Mouse (Mus musculus) neural tube, embryonic 11.5 days (tissue): Measurements from ENCODE around the gene Tbk1. TPM values are rescaled to one million over a fixed set of nuclear protein-coding genes. Genes with fewer than 3 reads are reported as not detected.
A peak's percentile ranks its signal among the peaks of the same experiment; 100 is the strongest.

Experiments
- ATAC-seq: fragments of 200-750 bp; cut with Nextera tagmentation; 2 replicates; pipeline ENCODE4 v1.8.0; 2017; ENCODE audit warnings: moderate number of reproducible peaks, mild to moderate bottlenecking, moderate TSS enrichment, moderate library complexity; ENCODE audit not compliant: insufficient read depth, low FRiP score, low TSS enrichment
- DNase-seq: peaks from one replicate; pipeline ENCODE4 v3.0.0-alpha.2; 2015; ENCODE audit warnings: low spot score
- H3K27ac ChIP-seq: fragments of 300-500 bp; sonication (generic); 2 replicates; pipeline ENCODE4 v1.5.1; 2014; ENCODE audit warnings: low read depth, mild to moderate bottlenecking, low read length
- H3K27me3 ChIP-seq: fragments of 300-500 bp; sonication (generic); 2 replicates; pipeline ENCODE4 v1.6.1; 2014; ENCODE audit warnings: mild to moderate bottlenecking, low read length, mixed read lengths; ENCODE audit not compliant: control insufficient read depth, insufficient read depth
- H3K36me3 ChIP-seq: fragments of 300-500 bp; sonication (generic); 2 replicates; pipeline ENCODE4 v1.6.1; 2014; ENCODE audit warnings: mild to moderate bottlenecking, low read length, moderate library complexity, mixed read lengths; ENCODE audit not compliant: control insufficient read depth, insufficient read depth
- H3K4me1 ChIP-seq: fragments of 300-500 bp; sonication (generic); 2 replicates; pipeline ENCODE4 v1.6.1; 2014; ENCODE audit warnings: low read length, mixed read lengths; ENCODE audit not compliant: control insufficient read depth, insufficient read depth
- H3K4me2 ChIP-seq: fragments of 300-500 bp; sonication (generic); 2 replicates; pipeline ENCODE4 v1.6.1; 2014; ENCODE audit warnings: low read depth, mild to moderate bottlenecking, moderate library complexity
- H3K4me3 ChIP-seq: fragments of 300-500 bp; sonication (generic); 2 replicates; pipeline ENCODE4 v1.5.1; 2014; ENCODE audit warnings: low read depth, low read length
- H3K9ac ChIP-seq: fragments of 300-500 bp; sonication (generic); 2 replicates; pipeline ENCODE4 v1.6.1; 2014; ENCODE audit warnings: mild to moderate bottlenecking, low read length
- H3K9me3 ChIP-seq: fragments of 300-500 bp; sonication (generic); 2 replicates; pipeline ENCODE4 v1.6.1; 2016; ENCODE audit warnings: low read length; ENCODE audit not compliant: control insufficient read depth
- WGBS: fragments of 180-500 bp; shearing (Covaris S2); extraction: QIAGEN DNeasy Blood & Tissue Kit; methylation state at CpG from one replicate; pipeline ENCODE4 v1.1.7; 2014; 5-methylcytosine and 5-hydroxymethylcytosine counted together
- polyA plus RNA-seq: library from polyadenylated mRNA; unstranded; fragments of >200 nt; fragmentation: Nextera tagmentation; extraction: Ambion mirVana; gene quantifications from 2 replicates; pipeline ENCODE4 v1.2.1, GENCODE M21; 2014

Gene Tbk1
- polyA plus RNA-seq, 1 experiment from 2014 or later = 32.4 TPM

DNA sequence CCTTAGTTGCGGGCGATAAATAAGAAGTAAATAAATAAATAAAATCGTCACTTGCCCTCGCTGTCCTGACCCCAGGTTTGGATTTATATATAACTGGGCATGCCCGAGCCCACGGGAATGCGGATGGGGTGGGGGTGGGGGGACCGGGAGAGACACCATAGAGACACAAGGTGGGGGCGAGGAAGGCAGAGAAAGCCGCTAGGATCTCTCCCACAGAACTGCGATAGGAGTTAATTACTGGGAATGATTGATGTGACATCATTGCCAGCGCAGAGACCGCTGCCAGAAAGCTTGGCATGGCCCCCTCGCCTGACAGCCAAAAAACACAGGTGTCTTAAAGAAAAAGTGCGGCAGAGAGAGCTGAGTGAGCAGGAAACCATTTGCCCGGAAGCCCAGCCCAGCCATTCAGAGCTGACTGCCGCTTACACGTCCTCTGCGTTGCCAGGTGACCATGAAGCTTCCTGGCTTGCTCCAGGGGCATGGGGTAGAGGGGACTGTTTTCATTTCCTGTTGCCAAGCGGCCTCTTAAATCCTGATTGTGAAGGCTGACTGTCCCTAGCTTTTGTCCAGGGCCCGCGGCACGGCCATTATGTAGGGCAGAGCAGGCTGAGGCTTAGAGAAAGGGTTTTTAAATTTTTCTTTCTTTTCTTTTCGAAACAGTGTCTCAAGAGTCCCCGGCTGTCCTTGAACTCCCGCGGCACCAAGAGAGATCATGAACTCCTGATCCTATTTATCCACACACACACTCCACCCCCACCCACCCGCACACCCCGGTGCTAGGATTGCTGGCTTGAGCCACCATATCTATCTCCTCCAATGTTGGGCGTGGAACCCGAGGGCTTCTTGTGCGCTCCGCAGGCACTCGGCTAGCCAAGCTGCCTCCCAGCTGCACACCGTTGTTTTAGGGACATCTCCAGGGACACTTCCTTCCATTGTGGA, 81.3 kb downstream of the Tbk1 start:
- 0 out of 2 replicates have a peak, but pooled peaks cover 9% of the 10 kb centered on the region for H3K4me1 ChIP-seq
- DNase-seq = peak; percentile 71
- no peaks in the 10 kb centered on the region for H3K27me3 ChIP-seq
- peak overlapping the region; percentile 30; the same call in 1 of the 2 replicates for H3K9ac ChIP-seq
- peak overlapping the region; percentile 56; the same call in 1 of the 2 replicates for H3K27ac ChIP-seq
- 24% methylated on average over 35 of the region's 35 CpGs for WGBS
- H3K36me3 ChIP-seq = no peaks in the 10 kb centered on the region
- peak; percentile 48; the same call in 1 of the 2 replicates for ATAC-seq
- peak overlapping the region; percentile 37 for H3K4me2 ChIP-seq
- H3K9me3 ChIP-seq = no peaks in the 10 kb centered on the region
- H3K4me3 ChIP-seq = peak overlapping the region; percentile 14

DNA sequence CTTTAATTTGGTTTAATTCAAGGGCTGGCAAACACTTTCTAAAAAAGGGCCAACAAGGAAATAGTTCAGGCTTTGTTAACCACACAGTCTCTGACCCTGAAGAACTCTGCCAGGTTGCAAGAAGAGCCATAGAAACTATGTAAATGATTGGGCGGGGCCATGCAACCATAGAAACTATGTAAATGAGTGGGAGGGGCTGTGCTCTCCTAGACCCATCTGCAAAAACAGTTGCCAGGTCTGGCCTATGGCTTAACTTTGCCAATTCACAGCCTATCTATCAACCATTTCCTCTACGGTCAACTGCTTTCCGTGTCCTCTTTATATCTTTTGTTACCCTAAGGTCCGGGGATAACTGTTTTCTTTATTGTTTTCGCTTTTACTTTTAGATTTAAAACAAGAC, 85.4 kb downstream of the Tbk1 start:
- DNase-seq (peak; percentile 49), ATAC-seq (peak; percentile 80)
- H3K4me1 ChIP-seq = 0 out of 2 replicates have a peak, but pooled peaks cover 3% of the 10 kb centered on the region
- no peak overlapping the region for H3K9ac ChIP-seq
- no peaks in the 10 kb centered on the region for H3K36me3 ChIP-seq
- 56% methylated on average over 5 of the region's 5 CpGs for WGBS
- H3K4me2 ChIP-seq = no peak overlapping the region
- H3K27ac ChIP-seq = no peak overlapping the region
- H3K9me3 ChIP-seq = no peaks in the 10 kb centered on the region
- H3K4me3 ChIP-seq = no peak overlapping the region
- H3K27me3 ChIP-seq = no peaks in the 10 kb centered on the region

DNA sequence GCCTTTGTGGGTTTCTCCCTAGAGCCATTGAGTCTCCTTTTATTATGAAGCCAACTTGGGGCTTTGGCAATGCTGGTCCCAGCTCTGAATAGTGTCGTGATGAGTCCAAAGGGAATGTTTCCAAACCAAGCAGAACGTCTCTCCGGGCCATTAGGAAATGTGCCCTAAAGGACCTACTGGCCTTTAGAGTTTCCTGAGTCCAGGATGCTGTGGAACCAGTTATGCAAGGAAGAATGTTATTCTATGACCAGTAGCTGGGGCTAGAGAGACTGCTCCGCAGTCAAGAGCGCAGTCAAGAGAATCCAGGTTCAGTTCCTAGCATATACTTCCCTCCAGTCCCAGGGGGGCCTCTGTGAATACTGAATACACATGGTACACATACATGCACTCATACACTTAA, 86.6 kb downstream of the Tbk1 start:
- Histone ChIP-seq H3K9ac (no peak overlapping the region), H3K27ac (no peak overlapping the region), H3K27me3 (no peaks in the 10 kb centered on the region), H3K4me1 (no peaks in the 10 kb centered on the region), H3K4me3 (no peak overlapping the region), H3K4me2 (no peak overlapping the region), H3K9me3 (no peaks in the 10 kb centered on the region), H3K36me3 (no peaks in the 10 kb centered on the region)
- DNase-seq (no peak), ATAC-seq (no peak)
- WGBS = 73% methylated on average over 5 of the region's 5 CpGs

DNA sequence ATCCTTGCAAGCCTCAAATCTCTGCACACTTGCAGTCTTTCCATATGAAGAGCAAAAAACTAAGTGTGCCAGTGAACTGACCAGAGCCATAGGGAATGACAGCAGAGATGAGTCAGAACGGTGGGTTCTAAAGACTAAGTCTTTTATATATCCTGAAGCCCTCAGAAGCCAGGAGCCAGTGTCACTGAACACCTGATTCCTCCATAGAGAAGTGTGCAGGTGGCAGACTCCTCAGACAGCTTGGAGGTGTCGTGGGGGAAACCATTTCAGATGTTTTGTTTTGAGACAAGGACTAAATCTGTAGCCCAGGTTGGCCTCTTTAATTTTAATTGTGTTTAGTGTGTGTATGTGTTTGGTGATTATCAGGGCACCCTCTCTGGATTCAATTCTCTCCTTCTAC, 87.5 kb downstream of the Tbk1 start:
- WGBS = 60% methylated on average over 2 of the region's 2 CpGs
- H3K9me3 ChIP-seq = no peaks in the 10 kb centered on the region

DNA sequence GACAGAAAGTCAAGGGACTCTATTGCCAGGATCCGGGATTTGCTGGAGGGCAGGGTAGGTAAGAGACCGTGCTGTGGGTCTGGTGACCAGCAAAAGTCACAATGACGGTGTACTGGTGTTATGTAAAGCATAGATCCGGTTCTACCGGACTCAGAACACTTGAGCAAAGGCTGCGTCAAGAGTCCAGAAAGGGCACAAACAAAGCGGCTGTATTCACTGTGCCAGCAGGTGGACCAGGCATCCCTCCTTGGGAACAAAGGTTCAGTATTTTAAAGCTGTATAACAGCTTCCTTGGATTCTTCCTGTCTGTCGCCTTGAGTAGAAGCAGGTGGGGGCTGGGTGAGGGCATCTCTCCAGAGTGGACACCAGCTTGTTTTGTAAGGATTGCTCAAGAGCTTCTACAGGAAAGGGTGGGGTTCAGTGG, 88.1 kb downstream of the Tbk1 start:
- Histone ChIP-seq H3K27ac (no peak overlapping the region), H3K36me3 (no peaks in the 10 kb centered on the region), H3K4me3 (no peak overlapping the region), H3K9ac (no peak overlapping the region), H3K9me3 (no peaks in the 10 kb centered on the region), H3K4me1 (no peaks in the 10 kb centered on the region), H3K27me3 (no peaks in the 10 kb centered on the region), H3K4me2 (no peak overlapping the region)
- no peak for ATAC-seq
- no peak for DNase-seq
- WGBS = 76% methylated on average over 8 of the region's 8 CpGs

More for the DNA sequence above, 87.5 kb downstream of the Tbk1 start:
- H3K4me2 ChIP-seq = no peak overlapping the region
- no peaks in the 10 kb centered on the region for H3K36me3 ChIP-seq
- H3K27ac ChIP-seq = no peak overlapping the region
- H3K27me3 ChIP-seq = no peaks in the 10 kb centered on the region
- H3K9ac ChIP-seq = no peak overlapping the region
- H3K4me1 ChIP-seq = no peaks in the 10 kb centered on the region
- DNase-seq = no peak
- no peak overlapping the region for H3K4me3 ChIP-seq
- no peak for ATAC-seq

DNA sequence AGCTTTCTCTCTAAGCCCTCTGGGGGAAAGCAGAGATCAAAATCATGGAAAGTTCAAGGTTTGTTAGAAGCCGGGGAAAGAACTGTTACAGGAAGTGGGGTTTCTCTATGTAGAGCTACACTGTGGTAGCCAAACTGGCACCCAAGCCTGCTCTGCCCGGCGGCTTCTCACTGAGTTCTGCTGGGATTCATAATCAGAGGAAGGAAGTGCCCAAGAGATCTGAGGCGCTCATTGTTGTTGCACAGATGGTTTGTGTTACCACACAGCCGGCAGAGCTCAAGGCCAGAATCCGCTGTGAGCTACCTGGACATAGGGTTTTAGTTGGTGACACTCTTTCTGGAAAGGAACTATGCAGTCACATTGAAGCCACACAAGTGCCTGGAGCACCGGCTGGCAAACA, 88.6 kb downstream of the Tbk1 start:
- Histone ChIP-seq H3K27me3 (no peaks in the 10 kb centered on the region), H3K4me2 (no peak overlapping the region), H3K4me3 (no peak overlapping the region), H3K27ac (no peak overlapping the region), H3K4me1 (no peaks in the 10 kb centered on the region), H3K36me3 (no peaks in the 10 kb centered on the region), H3K9me3 (no peaks in the 10 kb centered on the region), H3K9ac (no peak overlapping the region)
- WGBS = 72% methylated on average over 7 of the region's 7 CpGs
- DNase-seq = no peak
- ATAC-seq = no peak

DNA sequence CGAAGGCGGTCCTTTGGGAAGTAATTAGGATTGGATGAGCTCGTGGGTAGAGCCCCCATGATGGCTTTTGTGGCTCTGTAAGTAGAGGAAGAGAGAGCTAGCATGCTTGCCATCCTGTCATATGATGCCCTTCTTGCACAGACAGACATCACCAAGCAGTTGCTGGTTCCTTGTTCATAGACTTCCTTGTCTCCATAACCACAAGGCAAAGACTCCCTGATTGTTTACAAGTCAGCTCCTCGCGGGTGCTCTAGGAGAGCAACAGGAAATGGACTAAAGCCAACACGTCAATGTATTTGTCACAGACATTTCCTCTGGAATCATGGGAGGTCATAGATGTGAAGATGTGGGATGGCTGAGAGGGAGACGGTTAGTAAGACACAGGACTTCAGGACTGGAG, 90.0 kb downstream of the Tbk1 start:
- H3K27ac ChIP-seq = no peak overlapping the region
- no peak for DNase-seq
- no peaks in the 10 kb centered on the region for H3K4me1 ChIP-seq
- H3K27me3 ChIP-seq = no peaks in the 10 kb centered on the region
- no peak for ATAC-seq
- no peak overlapping the region for H3K9ac ChIP-seq
- WGBS = 84% methylated on average over 7 of the region's 7 CpGs
- no peak overlapping the region for H3K4me3 ChIP-seq
- no peaks in the 10 kb centered on the region for H3K36me3 ChIP-seq
- H3K4me2 ChIP-seq = no peak overlapping the region
- no peaks in the 10 kb centered on the region for H3K9me3 ChIP-seq
